Mouse (Mus musculus) erythroid progenitor cell, adult 5-6 weeks (primary cell): ENCODE data around the gene Cyp2b19. TPM values are rescaled to one million over a fixed set of nuclear protein-coding genes. Genes with fewer than 3 reads are reported as not detected.

Source experiments
- ATAC-seq: replicated peaks from 2 replicates; pipeline ENCODE4 v1.8.0; 2016; ENCODE audit warnings: moderate number of reproducible peaks, mild to moderate bottlenecking, moderate TSS enrichment, inconsistent platforms; ENCODE audit not compliant: poor library complexity, low FRiP score, severe bottlenecking
- total RNA-seq, 2 experiments: library from RNA; stranded (forward) in 1 of 2; stranded (reverse) in 1 of 2; fragments of 150-400 nt in 1 of 2; fragments of 186-747, 209-891 nt in 1 of 2; gene quantifications; 2 replicates each; pipeline versions ENCODE4 v1.2.3 to v1.2.4; 2015 to 2017; ENCODE audit warnings: low replicate concordance in 2 of 2

Gene Cyp2b19
- total RNA-seq, 2 experiments from 2014 or later = not detected

DNA sequence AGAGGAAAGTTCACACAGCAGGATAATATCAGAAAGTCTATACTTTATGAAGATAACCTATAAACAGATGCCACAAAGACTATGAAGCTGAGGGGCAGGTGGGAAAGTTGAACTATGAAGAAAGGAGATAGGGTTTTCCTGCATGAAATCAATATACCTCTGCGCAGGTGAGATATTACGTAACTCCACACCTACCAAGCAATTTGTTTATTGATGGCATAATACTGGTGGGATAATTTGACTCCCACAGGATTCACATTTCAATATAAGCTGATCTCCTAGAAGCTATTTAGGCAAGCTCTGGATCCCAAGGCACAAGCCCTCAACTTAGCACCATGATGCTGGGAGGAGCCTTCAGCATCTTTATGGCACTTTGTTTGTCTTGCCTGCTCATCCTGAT, 51.6 kb downstream of the Cyp2b19 start, which contains the start of gene Cyp2g1:
Gene Cyp2g1, plus strand, starts transcription at position 301 of the 400 bp plus-strand sequence.
- no peak for ATAC-seq

Other genes starting within 250 kb of the Cyp2b19 start
- not detected in 2 replicates for gene Nlrp9a, start 222.1 kb upstream of the Cyp2b19 start, total RNA-seq (2015; ENCODE audit: low replicate concordance)
- not detected in 2 replicates for gene Nlrp9a, start 222.1 kb upstream of the Cyp2b19 start, total RNA-seq (2017; ENCODE audit: low replicate concordance)
- not detected in 2 replicates for gene Vmn1r185, start 138.7 kb upstream of the Cyp2b19 start, total RNA-seq (2015; ENCODE audit: low replicate concordance)
- not detected in 2 replicates for gene Vmn1r185, start 138.7 kb upstream of the Cyp2b19 start, total RNA-seq (2017; ENCODE audit: low replicate concordance)
- not detected in 2 replicates for gene Cyp2b23, start 70.7 kb upstream of the Cyp2b19 start, total RNA-seq (2015; ENCODE audit: low replicate concordance)
- not detected in 2 replicates for gene Cyp2b23, start 70.7 kb upstream of the Cyp2b19 start, total RNA-seq (2017; ENCODE audit: low replicate concordance)
- not detected in 2 replicates for gene Cyp2g1, start 51.8 kb downstream of the Cyp2b19 start, total RNA-seq (2015; ENCODE audit: low replicate concordance)
- gene Cyp2g1, start 51.8 kb downstream of the Cyp2b19 start, total RNA-seq (2017; ENCODE audit: low replicate concordance) = not detected in 2 replicates
- not detected in 2 replicates for gene Cyp2a5, start 78.2 kb downstream of the Cyp2b19 start, total RNA-seq (2015; ENCODE audit: low replicate concordance)
- not detected in 2 replicates for gene Cyp2a5, start 78.2 kb downstream of the Cyp2b19 start, total RNA-seq (2017; ENCODE audit: low replicate concordance)
- gene Cyp2a22, start 182.2 kb downstream of the Cyp2b19 start, total RNA-seq (2015; ENCODE audit: low replicate concordance) = not detected in 2 replicates
- gene Cyp2a22, start 182.2 kb downstream of the Cyp2b19 start, total RNA-seq (2017; ENCODE audit: low replicate concordance) = 0.39 TPM in 1 of 2 replicates, not detected in the other